Mouse (Mus musculus) stomach, embryonic 14.5 days (tissue): Measurements from ENCODE around the gene Tomm22. TPM values are rescaled to one million over a fixed set of nuclear protein-coding genes. Genes with fewer than 3 reads are reported as not detected.

ENCODE experiments used
- ATAC-seq: fragments of 200-750 bp; cut with Nextera tagmentation; 2 replicates; pipeline ENCODE4 v1.8.0; 2017; ENCODE audit warnings: low read depth, moderate TSS enrichment; ENCODE audit not compliant: insufficient number of reproducible peaks, insufficient read depth, low FRiP score
- H3K27ac ChIP-seq: fragments of 300-500 bp; sonication (generic); 2 replicates; pipeline ENCODE4 v1.5.1; 2014; ENCODE audit warnings: mild to moderate bottlenecking, low read length, moderate library complexity, mixed read lengths
- H3K27me3 ChIP-seq: fragments of 300-500 bp; sonication (generic); 2 replicates; pipeline ENCODE4 v1.6.1; 2014; ENCODE audit warnings: low read length, control low read depth, mixed read lengths; ENCODE audit not compliant: control insufficient read depth, insufficient read depth
- H3K36me3 ChIP-seq: fragments of 300-500 bp; sonication (generic); 2 replicates; pipeline ENCODE4 v1.6.1; 2014; ENCODE audit warnings: mild to moderate bottlenecking, control low read depth, low read length, moderate library complexity, mixed read lengths; ENCODE audit not compliant: control insufficient read depth, insufficient read depth
- H3K4me1 ChIP-seq: fragments of 300-500 bp; sonication (generic); 2 replicates; pipeline ENCODE4 v1.6.1; 2014; ENCODE audit warnings: low read length, control low read depth, mixed read lengths; ENCODE audit not compliant: control insufficient read depth, insufficient read depth
- H3K4me2 ChIP-seq: fragments of 300-500 bp; sonication (generic); replicated peaks from 2 replicates; pipeline ENCODE4 v1.6.1; 2014; ENCODE audit warnings: low read depth, low read length, control low read depth
- H3K4me3 ChIP-seq: fragments of 300-500 bp; sonication (generic); 2 replicates; pipeline ENCODE4 v1.5.1; 2014; ENCODE audit warnings: low read depth, low read length, control low read depth
- H3K9ac ChIP-seq: fragments of 300-500 bp; sonication (generic); replicated peaks from 2 replicates; pipeline ENCODE4 v1.6.1; 2014; ENCODE audit warnings: low read depth, mild to moderate bottlenecking, control low read depth, low read length, moderate library complexity, mixed read lengths
- H3K9me3 ChIP-seq: fragments of 300-500 bp; sonication (generic); 2 replicates; pipeline ENCODE4 v1.6.1; 2016; ENCODE audit warnings: low read depth, low read length, control low read depth; ENCODE audit not compliant: control insufficient read depth
- WGBS: fragments of 180-500 bp; shearing (Covaris S2); extraction: QIAGEN DNeasy Blood & Tissue Kit; methylation state at CpG from one replicate; pipeline ENCODE4 v1.1.7; 2014; 5-methylcytosine and 5-hydroxymethylcytosine counted together
- polyA plus RNA-seq: library from polyadenylated mRNA; unstranded; fragments of >200 nt; fragmentation: Nextera tagmentation; extraction: Ambion mirVana; gene quantifications from 2 replicates; pipeline ENCODE4 v1.2.1, GENCODE M21; 2014

The Tomm22 gene
- polyA plus RNA-seq: 236 and 237 TPM in 2 replicates

GRCm38 (mm10) chr15:79670249-79670971 lies at the start of gene Tomm22:
Gene Tomm22 (plus strand): TSS chr15:79670861.
- Histone ChIP-seq H3K4me1 (peaks cover 6% of the 10 kb centered on the region; the same call in 1 of the 2 replicates), H3K9ac (peak within 1 kb of the TSS; percentile 77), H3K27ac (no peak within 1 kb of the TSS), H3K27me3 (no peaks in the 10 kb centered on the region), H3K4me2 (peak within 1 kb of the TSS; percentile 52), H3K4me3 (peak within 1 kb of the TSS; percentile 98), H3K9me3 (no peaks in the 10 kb centered on the region), H3K36me3 (peaks cover 39% of the 10 kb centered on the region)
- WGBS: 18% methylated on average over 32 of the region's 33 CpGs
- ATAC-seq: peak; percentile 93

- Histone ChIP-seq H3K9me3 (no peaks in the 10 kb centered on the region), H3K36me3 (no peaks in the 10 kb centered on the region), H3K4me2 (no peak overlapping the region), H3K4me3 (no peak overlapping the region), H3K27me3 (no peaks in the 10 kb centered on the region), H3K9ac (no peak overlapping the region), H3K27ac (no peak overlapping the region), H3K4me1 (no peaks in the 10 kb centered on the region)
- no peak for ATAC-seq
- WGBS: 60% methylated on average over 2 of the region's 2 CpGs
Measured at GRCm38 (mm10) chr15:79630471-79630870, 40.2 kb upstream of the Tomm22 start.

GRCm38 (mm10) chr15:79641135-79641817 lies 29.4 kb upstream of the Tomm22 start:
- Histone ChIP-seq H3K27me3 (no peaks in the 10 kb centered on the region), H3K4me2 (no peak overlapping the region), H3K4me3 (no peak overlapping the region), H3K27ac (no peak overlapping the region), H3K9ac (no peak overlapping the region), H3K4me1 (no peaks in the 10 kb centered on the region), H3K36me3 (no peaks in the 10 kb centered on the region), H3K9me3 (no peaks in the 10 kb centered on the region)
- no peak for ATAC-seq
- WGBS: 53% methylated on average over 12 of the region's 12 CpGs

- no peak for ATAC-seq
- no peak overlapping the region for H3K4me2 ChIP-seq
- no peak overlapping the region for H3K9ac ChIP-seq
- no peaks in the 10 kb centered on the region for H3K27me3 ChIP-seq
- H3K36me3 ChIP-seq: no peaks in the 10 kb centered on the region
- H3K4me3 ChIP-seq: no peak overlapping the region
- H3K4me1 ChIP-seq: no peaks in the 10 kb centered on the region
- 68% methylated on average over 2 of the region's 2 CpGs for WGBS
- H3K27ac ChIP-seq: no peak overlapping the region
- H3K9me3 ChIP-seq: no peaks in the 10 kb centered on the region
Measured at GRCm38 (mm10) chr15:79645483-79645882, 25.2 kb upstream of the Tomm22 start.

GRCm38 (mm10) chr15:79648130-79648529 lies 22.5 kb upstream of the Tomm22 start:
- WGBS: 76% methylated on average over 12 of the region's 12 CpGs
- H3K9ac ChIP-seq: no peak overlapping the region
- H3K4me2 ChIP-seq: no peak overlapping the region
- no peaks in the 10 kb centered on the region for H3K4me1 ChIP-seq
- no peak overlapping the region for H3K4me3 ChIP-seq
- H3K27me3 ChIP-seq: no peaks in the 10 kb centered on the region
- H3K36me3 ChIP-seq: no peaks in the 10 kb centered on the region
- no peak for ATAC-seq
- no peak overlapping the region for H3K27ac ChIP-seq
- H3K9me3 ChIP-seq: no peaks in the 10 kb centered on the region

GRCm38 (mm10) chr15:79650569-79650968 lies 20.1 kb upstream of the Tomm22 start:
- no peak overlapping the region for H3K27ac ChIP-seq
- no peak overlapping the region for H3K4me2 ChIP-seq
- H3K36me3 ChIP-seq: no peaks in the 10 kb centered on the region
- 0 out of 2 replicates have a peak, but pooled peaks have one; percentile 6 for ATAC-seq
- no peaks in the 10 kb centered on the region for H3K4me1 ChIP-seq
- H3K9me3 ChIP-seq: no peaks in the 10 kb centered on the region
- H3K4me3 ChIP-seq: no peak overlapping the region
- no peaks in the 10 kb centered on the region for H3K27me3 ChIP-seq
- no peak overlapping the region for H3K9ac ChIP-seq

- no peak for ATAC-seq
- no peaks in the 10 kb centered on the region for H3K36me3 ChIP-seq
- H3K27me3 ChIP-seq: no peaks in the 10 kb centered on the region
- no peaks in the 10 kb centered on the region for H3K9me3 ChIP-seq
- H3K4me1 ChIP-seq: no peaks in the 10 kb centered on the region
- H3K4me2 ChIP-seq: no peak overlapping the region
- no peak overlapping the region for H3K27ac ChIP-seq
- no peak overlapping the region for H3K4me3 ChIP-seq
- no peak overlapping the region for H3K9ac ChIP-seq
- WGBS: 68% methylated on average over 4 of the region's 4 CpGs
Measured at GRCm38 (mm10) chr15:79651481-79651880, 19.2 kb upstream of the Tomm22 start.

- Histone ChIP-seq H3K36me3 (no peaks in the 10 kb centered on the region), H3K27ac (peak overlapping the region; percentile 73; the same call in 1 of the 2 replicates), H3K9me3 (no peaks in the 10 kb centered on the region), H3K4me1 (peaks cover 9% of the 10 kb centered on the region; the same call in 1 of the 2 replicates), H3K27me3 (no peaks in the 10 kb centered on the region), H3K4me3 (no peak overlapping the region), H3K9ac (no peak overlapping the region), H3K4me2 (no peak overlapping the region)
- 76% methylated on average over 14 of the region's 14 CpGs for WGBS
- no peak for ATAC-seq
Measured at GRCm38 (mm10) chr15:79656451-79656850, 14.2 kb upstream of the Tomm22 start.
